Mouse (Mus musculus): ENCODE results near the gene Aldh8a1.

The Aldh8a1 gene

GRCm38 (mm10) chr10:21367481-21367880 is 9.6 kb upstream of the Aldh8a1 start:
- DNase-seq (ENCODE audit: low spot score in 2 of 2): no peak

- DNase-seq (ENCODE audit: low spot score in 2 of 2): no peak
These were observed 7.5 kb upstream of the Aldh8a1 start for GRCm38 (mm10) chr10:21369586-21369985.

GRCm38 (mm10) chr10:21372271-21372670 is 4.8 kb upstream of the Aldh8a1 start:
- no peak for DNase-seq (ENCODE audit: low spot score in 2 of 2)

GRCm38 (mm10) chr10:21378196-21378944 is 1.3 kb downstream of the Aldh8a1 start:
- DNase-seq (ENCODE audit: low spot score in 2 of 2): peak; percentile 46 to 51

GRCm38 (mm10) chr10:21382914-21383313 is 5.8 kb downstream of the Aldh8a1 start:
- peak in 1 of 2 experiments; percentile 68 for DNase-seq (ENCODE audit: low spot score in 2 of 2)

GRCm38 (mm10) chr10:21385111-21385663 is 8.1 kb downstream of the Aldh8a1 start:
- DNase-seq (ENCODE audit: low spot score in 2 of 2): no peak

GRCm38 (mm10) chr10:21389075-21389474 is 12.0 kb downstream of the Aldh8a1 start:
- no peak for DNase-seq (ENCODE audit: low spot score in 2 of 2)

- DNase-seq (ENCODE audit: low spot score in 2 of 2): no peak
These were observed 13.3 kb downstream of the Aldh8a1 start for GRCm38 (mm10) chr10:21390440-21390839.

- DNase-seq (ENCODE audit: low spot score in 2 of 2): no peak
These were observed 14.2 kb downstream of the Aldh8a1 start for GRCm38 (mm10) chr10:21391286-21391685.

GRCm38 (mm10) chr10:21393390-21393789 is 16.3 kb downstream of the Aldh8a1 start:
- DNase-seq (ENCODE audit: low spot score in 2 of 2): no peak

- no peak for DNase-seq (ENCODE audit: low spot score in 2 of 2)
These were observed 18.5 kb downstream of the Aldh8a1 start for GRCm38 (mm10) chr10:21395426-21396139.

- DNase-seq (ENCODE audit: low spot score in 2 of 2): peak; percentile 32 to 33
These were observed 21.9 kb downstream of the Aldh8a1 start for GRCm38 (mm10) chr10:21398873-21399425.

- no peak for DNase-seq (ENCODE audit: low spot score in 2 of 2)
These were observed 22.5 kb downstream of the Aldh8a1 start for GRCm38 (mm10) chr10:21399622-21400021.

- no peak for DNase-seq (ENCODE audit: low spot score in 2 of 2)
These were observed 22.9 kb downstream of the Aldh8a1 start for GRCm38 (mm10) chr10:21400031-21400430.

- DNase-seq (ENCODE audit: low spot score in 2 of 2): no peak
These were observed 23.4 kb downstream of the Aldh8a1 start for GRCm38 (mm10) chr10:21400453-21400852.

- no peak for DNase-seq (ENCODE audit: low spot score in 2 of 2)
These were observed 24.2 kb downstream of the Aldh8a1 start for GRCm38 (mm10) chr10:21401259-21401658.

- no peak for DNase-seq (ENCODE audit: low spot score in 2 of 2)
These were observed 27.7 kb downstream of the Aldh8a1 start for GRCm38 (mm10) chr10:21404822-21405221.

- DNase-seq (ENCODE audit: low spot score in 2 of 2): no peak
These were observed 28.8 kb downstream of the Aldh8a1 start for GRCm38 (mm10) chr10:21405707-21406534.

- DNase-seq (ENCODE audit: low spot score in 2 of 2): no peak
These were observed 33.6 kb downstream of the Aldh8a1 start for GRCm38 (mm10) chr10:21410711-21411110.

GRCm38 (mm10) chr10:21411621-21412205 is 34.6 kb downstream of the Aldh8a1 start:
- DNase-seq (ENCODE audit: low spot score in 2 of 2): no peak

GRCm38 (mm10) chr10:21415031-21415430 is 37.9 kb downstream of the Aldh8a1 start:
- DNase-seq (ENCODE audit: low spot score in 2 of 2): no peak

Data from right cerebral cortex, adult 2 months (tissue).